Mouse (Mus musculus): ENCODE measurements around the gene Bcl10.
"Not testable (repeated sequence)": the region's sequence is repeated elsewhere in the genome, so short reads cannot be mapped to it uniquely, and the experiment has no call there.

Gene Bcl10

GRCm38 (mm10) chr3:145922019-145922854 is at the start of gene Bcl10:
Gene Bcl10 (plus strand): TSS chr3:145922804.
- no peak for DNase-seq (ENCODE audit: low spot score)

- DNase-seq (ENCODE audit: low spot score) = no peak
Measured at GRCm38 (mm10) chr3:145873271-145873670, 49.3 kb upstream of the Bcl10 start.

GRCm38 (mm10) chr3:145874126-145874525 is 48.5 kb upstream of the Bcl10 start:
- no peak for DNase-seq (ENCODE audit: low spot score)

GRCm38 (mm10) chr3:145876120-145876519 is 46.5 kb upstream of the Bcl10 start:
- DNase-seq (ENCODE audit: low spot score) = no peak

- DNase-seq (ENCODE audit: low spot score) = not testable (repeated sequence)
Measured at GRCm38 (mm10) chr3:145878867-145879266, 43.7 kb upstream of the Bcl10 start.

- DNase-seq (ENCODE audit: low spot score) = no peak
Measured at GRCm38 (mm10) chr3:145880335-145880734, 42.3 kb upstream of the Bcl10 start.

- no peak for DNase-seq (ENCODE audit: low spot score)
Measured at GRCm38 (mm10) chr3:145882076-145882874, 40.3 kb upstream of the Bcl10 start.

GRCm38 (mm10) chr3:145883233-145883632 is 39.4 kb upstream of the Bcl10 start:
- no peak for DNase-seq (ENCODE audit: low spot score)

GRCm38 (mm10) chr3:145885376-145885775 is 37.2 kb upstream of the Bcl10 start:
- DNase-seq (ENCODE audit: low spot score) = no peak

- no peak for DNase-seq (ENCODE audit: low spot score)
Measured at GRCm38 (mm10) chr3:145885851-145886464, 36.6 kb upstream of the Bcl10 start.

GRCm38 (mm10) chr3:145887430-145887971 is 35.1 kb upstream of the Bcl10 start:
- DNase-seq (ENCODE audit: low spot score) = no peak

GRCm38 (mm10) chr3:145890346-145891132 is 32.1 kb upstream of the Bcl10 start:
- DNase-seq (ENCODE audit: low spot score) = no peak

GRCm38 (mm10) chr3:145892451-145892850 is 30.2 kb upstream of the Bcl10 start:
- DNase-seq (ENCODE audit: low spot score) = no peak

- no peak for DNase-seq (ENCODE audit: low spot score)
Measured at GRCm38 (mm10) chr3:145894131-145894530, 28.5 kb upstream of the Bcl10 start.

GRCm38 (mm10) chr3:145897749-145898148 is 24.9 kb upstream of the Bcl10 start:
- DNase-seq (ENCODE audit: low spot score) = no peak

GRCm38 (mm10) chr3:145899832-145900231 is 22.8 kb upstream of the Bcl10 start:
- no peak for DNase-seq (ENCODE audit: low spot score)

GRCm38 (mm10) chr3:145903530-145903929 is 19.1 kb upstream of the Bcl10 start:
- DNase-seq (ENCODE audit: low spot score) = no peak

- DNase-seq (ENCODE audit: low spot score) = peak; percentile 67
Measured at GRCm38 (mm10) chr3:145904850-145905776, 17.5 kb upstream of the Bcl10 start.

GRCm38 (mm10) chr3:145906582-145906981 is 16.0 kb upstream of the Bcl10 start:
- DNase-seq (ENCODE audit: low spot score) = no peak

GRCm38 (mm10) chr3:145912512-145912911 is 10.1 kb upstream of the Bcl10 start:
- DNase-seq (ENCODE audit: low spot score) = no peak
